Mouse (Mus musculus) liver, embryonic 11.5 days (tissue): ENCODE measurements around the gene Birc5. TPM values are rescaled to one million over a fixed set of nuclear protein-coding genes. Genes with fewer than 3 reads are reported as not detected.
"Not testable (repeated sequence)": the region's sequence is repeated elsewhere in the genome, so short reads cannot be mapped to it uniquely, and the experiment has no call there.

Source experiments
- ATAC-seq: fragments of 200-750 bp; cut with Nextera tagmentation; replicated peaks from 2 replicates; pipeline ENCODE4 v1.8.0; 2017; ENCODE audit warnings: moderate number of reproducible peaks, mild to moderate bottlenecking, moderate TSS enrichment, moderate library complexity; ENCODE audit not compliant: low FRiP score
- DNase-seq: peaks from one replicate; pipeline ENCODE4 v3.0.0-alpha.2; 2017; ENCODE audit warnings: low spot score
- H3K27ac ChIP-seq: fragments of 300-500 bp; sonication (generic); 2 replicates; pipeline ENCODE4 v1.5.1; 2014; ENCODE audit warnings: mild to moderate bottlenecking, low read depth, low read length, control low read depth
- H3K27me3 ChIP-seq: fragments of 300-500 bp; sonication (generic); replicated peaks from 2 replicates; pipeline ENCODE4 v1.6.1; 2014; ENCODE audit warnings: low read length, mixed read lengths; ENCODE audit not compliant: control insufficient read depth, insufficient read depth
- H3K36me3 ChIP-seq: fragments of 300-500 bp; sonication (generic); 2 replicates; pipeline ENCODE4 v1.6.1; 2014; ENCODE audit warnings: mild to moderate bottlenecking, low read length, moderate library complexity, mixed read lengths; ENCODE audit not compliant: control insufficient read depth, insufficient read depth
- H3K4me1 ChIP-seq: fragments of 300-500 bp; sonication (generic); replicated peaks from 2 replicates; pipeline ENCODE4 v1.6.1; 2014; ENCODE audit warnings: low read length, mixed read lengths; ENCODE audit not compliant: control insufficient read depth, insufficient read depth
- H3K4me2 ChIP-seq: fragments of 300-500 bp; sonication (generic); 2 replicates; pipeline ENCODE4 v1.6.1; 2014; ENCODE audit warnings: mild to moderate bottlenecking, control low read depth, moderate library complexity
- H3K4me3 ChIP-seq: fragments of 300-500 bp; sonication (generic); 2 replicates; pipeline ENCODE4 v1.5.1; 2014; ENCODE audit warnings: low read depth, low read length, control low read depth
- H3K9ac ChIP-seq: fragments of 300-500 bp; sonication (generic); 2 replicates; pipeline ENCODE4 v1.6.1; 2014; ENCODE audit warnings: low read depth, low read length, control low read depth
- H3K9me3 ChIP-seq: fragments of 300-500 bp; sonication (generic); 2 replicates; pipeline ENCODE4 v1.6.1; 2016; ENCODE audit warnings: low read length, inconsistent platforms, mixed read lengths; ENCODE audit not compliant: control insufficient read depth
- WGBS: fragments of 180-500 bp; shearing (Covaris S2); extraction: QIAGEN DNeasy Blood & Tissue Kit; methylation state at CpG from one replicate; pipeline ENCODE4 v1.1.7; 2014; 5-methylcytosine and 5-hydroxymethylcytosine counted together
- polyA plus RNA-seq: library from polyadenylated mRNA; unstranded; fragments of >200 nt; fragmentation: Nextera tagmentation; extraction: Ambion mirVana; gene quantifications from 2 replicates; pipeline ENCODE4 v1.2.1, GENCODE M21; 2014

Birc5 gene
- polyA plus RNA-seq, 1 experiment from 2014 or later, result 440 TPM

DNA sequence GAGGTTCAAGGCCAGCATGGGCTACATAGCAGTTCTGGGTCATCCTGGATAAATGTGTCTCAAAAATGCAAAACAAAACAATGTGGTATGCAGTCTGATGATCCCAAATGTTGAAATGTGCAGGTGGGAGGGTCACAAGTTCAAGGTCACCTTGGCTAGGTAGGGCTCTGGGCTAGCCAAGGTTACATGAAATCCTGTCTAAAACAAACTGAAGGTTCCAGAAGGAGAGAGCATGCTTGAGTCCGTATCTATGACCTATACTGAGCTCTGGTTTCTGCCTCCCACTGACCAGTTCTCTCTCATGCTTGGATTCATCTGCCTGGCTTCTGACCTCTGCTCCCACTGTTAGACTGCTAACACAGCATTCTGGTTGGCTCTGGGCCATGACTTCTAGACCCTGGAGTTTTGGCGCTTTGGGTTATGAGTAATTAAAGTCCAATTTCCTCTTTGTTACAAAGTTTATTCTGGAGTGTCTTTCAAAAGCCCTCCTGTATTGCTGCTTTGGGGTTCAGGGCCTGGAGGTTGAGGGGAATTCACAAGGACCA is 19.3 kb upstream of the Birc5 start:
- peak overlapping the region; percentile 18 for H3K4me2 ChIP-seq
- WGBS, result 63% methylated on average over 2 of the region's 2 CpGs

DNA sequence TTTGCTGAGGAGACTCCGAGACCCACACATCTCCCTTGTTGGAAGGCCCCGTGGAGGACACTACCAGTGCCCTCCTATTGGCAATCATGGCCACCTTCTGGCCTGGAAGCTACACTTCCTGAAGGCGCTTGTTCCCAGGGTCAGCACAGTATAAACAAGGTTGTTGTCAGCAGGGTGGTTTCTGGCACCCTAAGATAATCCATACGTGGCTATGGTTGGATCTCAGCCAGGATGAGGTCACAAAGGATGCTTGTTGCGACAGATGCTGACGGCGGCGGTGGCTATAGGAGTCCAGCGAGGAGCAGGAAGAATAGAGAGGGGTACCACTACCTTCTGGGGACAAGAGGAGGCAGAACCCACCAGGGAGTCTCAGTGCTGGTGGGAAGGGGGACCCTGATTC is 18.6 kb upstream of the Birc5 start:
- Histone ChIP-seq H3K4me1 (peaks cover 63% of the 10 kb centered on the region), H3K27ac (peak overlapping the region; percentile 87; the same call in 1 of the 2 replicates), H3K4me2 (no peak overlapping the region), H3K4me3 (no peak overlapping the region), H3K9me3 (no peaks in the 10 kb centered on the region), H3K9ac (no peak overlapping the region), H3K36me3 (no peaks in the 10 kb centered on the region), H3K27me3 (no peaks in the 10 kb centered on the region)
- ATAC-seq (no peak), DNase-seq (no peak)
- 66% methylated on average over 9 of the region's 9 CpGs for WGBS

More for the DNA sequence above, 19.3 kb upstream of the Birc5 start:
- H3K9ac ChIP-seq, result no peak overlapping the region
- peaks cover 61% of the 10 kb centered on the region for H3K4me1 ChIP-seq
- H3K27ac ChIP-seq, result peak overlapping the region; percentile 87
- no peak overlapping the region for H3K4me3 ChIP-seq
- ATAC-seq (no peak), DNase-seq (no peak)
- no peaks in the 10 kb centered on the region for H3K9me3 ChIP-seq
- H3K36me3 ChIP-seq, result no peaks in the 10 kb centered on the region
- no peaks in the 10 kb centered on the region for H3K27me3 ChIP-seq

DNA sequence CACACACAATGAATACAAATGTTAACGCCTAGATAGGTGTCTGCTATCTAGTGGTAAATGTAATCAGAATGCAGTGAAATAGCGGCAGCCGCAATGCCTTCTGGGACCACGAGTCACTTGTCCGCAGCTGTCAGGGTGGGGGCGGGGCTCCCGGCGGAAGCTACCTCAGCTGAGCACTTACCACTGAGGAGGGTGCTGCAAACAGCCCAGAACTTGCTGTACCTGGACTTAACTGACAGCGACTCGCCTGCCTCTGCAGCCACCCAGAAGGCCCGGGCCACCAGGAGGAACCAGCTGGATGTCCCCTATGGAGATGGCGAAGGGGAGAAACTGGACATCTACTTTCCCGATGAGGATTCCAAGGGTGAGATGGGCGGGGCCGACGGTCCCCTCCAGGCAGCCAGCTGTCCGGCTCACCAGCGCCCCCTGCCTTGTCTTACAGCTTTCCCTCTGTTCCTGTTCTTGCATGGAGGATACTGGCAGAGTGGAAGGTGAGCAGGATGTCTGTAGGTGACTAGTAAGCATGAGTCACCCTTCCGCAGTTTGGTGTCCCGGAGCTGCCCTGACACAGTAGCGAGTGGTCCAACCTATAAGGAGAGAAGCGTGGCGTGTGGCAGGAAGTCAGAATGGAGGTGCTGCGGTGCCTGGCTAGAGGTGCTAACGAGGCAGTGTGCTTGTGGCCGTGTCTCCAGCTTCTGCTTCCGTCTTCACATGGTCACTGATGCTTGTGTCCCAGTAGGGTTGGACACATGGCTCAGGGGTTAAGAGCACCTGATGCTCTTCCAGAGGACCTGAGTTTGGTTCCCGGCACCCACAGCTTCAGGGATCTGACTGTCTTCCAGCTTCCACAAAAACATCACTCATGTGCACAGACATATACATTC is 16.7 kb upstream of the Birc5 start:
- H3K27me3 ChIP-seq, result no peaks in the 10 kb centered on the region
- no peaks in the 10 kb centered on the region for H3K9me3 ChIP-seq
- H3K27ac ChIP-seq, result peak overlapping the region; percentile 35; the same call in 1 of the 2 replicates
- peak overlapping the region; percentile 67 for H3K4me2 ChIP-seq
- DNase-seq (peak; percentile 88), ATAC-seq (peak; percentile 78)
- peak overlapping the region; percentile 44 for H3K9ac ChIP-seq
- H3K4me3 ChIP-seq, result peak overlapping the region; percentile 42
- peaks cover 58% of the 10 kb centered on the region for H3K4me1 ChIP-seq
- no peaks in the 10 kb centered on the region for H3K36me3 ChIP-seq
- WGBS, result 14% methylated on average over 28 of the region's 28 CpGs

DNA sequence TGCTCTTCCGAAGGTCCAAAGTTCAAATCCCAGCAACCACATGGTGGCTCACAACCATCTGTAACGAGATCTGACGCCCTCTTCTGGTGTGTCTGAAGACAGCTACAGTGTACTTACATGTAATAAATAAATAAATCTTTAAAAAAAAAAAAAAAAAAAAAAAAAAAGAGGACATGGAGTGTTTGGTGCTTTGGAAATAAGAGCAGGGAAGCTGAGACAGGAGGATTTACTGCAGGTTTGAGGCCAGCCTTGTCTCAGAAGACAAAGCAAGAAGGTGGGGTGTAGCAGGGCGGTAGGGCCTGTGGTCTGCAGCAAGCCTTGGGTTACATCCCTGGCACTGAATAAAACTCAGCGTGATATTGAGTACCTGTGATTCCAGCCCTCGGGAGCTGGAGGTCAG is 15.5 kb upstream of the Birc5 start:
- WGBS, result 86% methylated on average over 4 of the region's 6 CpGs
- DNase-seq, result not testable (repeated sequence)

DNA sequence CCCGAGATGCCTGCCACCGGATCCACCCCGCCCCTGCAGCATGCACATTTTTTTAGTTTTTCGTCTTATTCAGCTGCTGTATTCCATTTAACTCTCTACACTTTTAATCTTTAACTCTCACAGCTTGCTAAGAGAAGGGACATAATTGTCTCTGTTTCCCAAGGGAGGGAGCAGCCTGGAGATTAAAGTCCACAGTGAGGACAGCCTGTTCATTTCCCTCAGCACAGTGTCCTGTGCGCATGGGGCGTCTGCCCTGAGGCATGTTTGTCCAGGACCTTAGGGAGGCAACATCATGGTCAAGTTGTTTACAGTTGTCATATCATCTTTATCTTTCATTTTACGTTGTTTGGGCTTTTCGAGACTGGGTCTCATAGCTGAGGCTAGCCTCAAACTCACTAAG is 15.0 kb upstream of the Birc5 start:
- Histone ChIP-seq H3K27me3 (no peaks in the 10 kb centered on the region), H3K9ac (no peak overlapping the region), H3K4me1 (peaks cover 54% of the 10 kb centered on the region), H3K4me3 (no peak overlapping the region), H3K9me3 (no peaks in the 10 kb centered on the region), H3K36me3 (no peaks in the 10 kb centered on the region), H3K4me2 (no peak overlapping the region), H3K27ac (no peak overlapping the region)
- 81% methylated on average over 8 of the region's 8 CpGs for WGBS
- DNase-seq (no peak), ATAC-seq (no peak)

More for the DNA sequence above, 15.5 kb upstream of the Birc5 start:
- H3K4me2 ChIP-seq, H3K27ac ChIP-seq, H3K4me3 ChIP-seq, H3K27me3 ChIP-seq, H3K36me3 ChIP-seq, H3K9ac ChIP-seq, H3K9me3 ChIP-seq, ATAC-seq: not testable (repeated sequence)
- H3K4me1 ChIP-seq, result peaks cover 55% of the 10 kb centered on the region

DNA sequence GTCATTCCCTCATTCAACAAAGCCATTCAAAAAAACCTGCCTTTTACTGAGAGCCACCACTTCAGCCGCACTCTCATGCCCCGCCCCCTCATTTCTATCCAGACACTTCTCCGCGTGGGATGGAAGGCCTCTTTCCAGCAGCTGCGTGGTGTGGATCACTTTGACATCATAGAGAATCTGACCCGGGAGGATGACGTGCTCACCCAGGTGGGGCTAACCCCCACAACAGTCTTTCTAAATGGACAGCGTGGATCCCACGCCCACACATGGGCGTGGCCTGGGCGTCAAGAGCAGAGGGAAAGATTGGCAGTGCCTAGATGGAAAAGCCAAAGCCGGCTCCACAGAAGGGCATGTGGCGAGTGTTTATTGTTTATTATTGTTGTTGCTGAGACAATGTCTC is 12.7 kb upstream of the Birc5 start:
- H3K4me2 ChIP-seq, result peak overlapping the region; percentile 52
- H3K27ac ChIP-seq, result no peak overlapping the region
- no peaks in the 10 kb centered on the region for H3K36me3 ChIP-seq
- H3K4me3 ChIP-seq, result no peak overlapping the region
- H3K4me1 ChIP-seq, result peaks cover 46% of the 10 kb centered on the region
- H3K27me3 ChIP-seq, result no peaks in the 10 kb centered on the region
- no peak overlapping the region for H3K9ac ChIP-seq
- no peak for DNase-seq
- 21% methylated on average over 13 of the region's 13 CpGs for WGBS
- ATAC-seq, result no peak
- no peaks in the 10 kb centered on the region for H3K9me3 ChIP-seq

DNA sequence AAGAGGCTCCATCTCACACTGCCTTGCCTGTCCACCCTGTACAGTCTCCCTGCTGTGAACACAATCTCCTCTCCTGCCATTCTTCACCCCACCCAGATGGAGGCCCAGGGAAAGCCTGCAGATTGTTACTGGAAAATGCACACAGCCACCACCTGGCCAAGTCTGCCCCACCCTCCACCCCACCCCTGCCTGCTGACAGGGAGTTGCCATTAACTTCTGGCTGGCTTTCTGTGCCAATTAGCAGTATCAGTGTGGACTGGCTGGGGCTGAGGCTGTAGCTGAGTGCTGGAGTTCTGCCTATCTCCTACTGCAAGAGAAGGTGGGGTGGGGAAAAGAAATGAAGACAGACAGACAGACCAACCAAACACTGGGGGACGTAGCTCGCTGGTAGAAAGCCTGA is 10.5 kb upstream of the Birc5 start:
- Histone ChIP-seq H3K27ac (peak overlapping the region; percentile 91), H3K36me3 (no peaks in the 10 kb centered on the region), H3K27me3 (no peaks in the 10 kb centered on the region), H3K4me1 (peaks cover 38% of the 10 kb centered on the region), H3K4me3 (0 out of 2 replicates have a peak overlapping the region, but pooled peaks have one; percentile 4), H3K9me3 (no peaks in the 10 kb centered on the region), H3K4me2 (peak overlapping the region; percentile 50), H3K9ac (peak overlapping the region; percentile 23; the same call in 1 of the 2 replicates)
- ATAC-seq, result peak; percentile 97
- WGBS, result 51% methylated on average over 2 of the region's 2 CpGs
- peak; percentile 58 for DNase-seq

DNA sequence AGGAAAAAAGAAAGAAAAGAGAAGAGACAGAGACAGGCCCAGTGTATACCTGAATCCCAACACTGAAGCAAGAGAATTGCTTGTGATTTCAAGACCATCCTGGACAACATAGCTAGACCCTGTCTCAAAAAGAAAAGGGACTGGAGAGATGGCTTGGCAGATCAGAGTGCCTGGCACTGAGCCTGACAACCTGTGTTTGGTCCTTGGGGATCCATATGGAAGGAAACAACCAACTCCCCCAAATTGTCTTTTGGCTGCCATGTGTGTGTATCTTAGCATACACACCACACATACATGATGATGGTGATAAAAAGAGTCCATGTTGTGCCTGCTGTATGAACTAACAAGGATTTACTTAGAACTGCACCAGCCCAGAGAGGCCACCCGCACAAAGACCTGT is 10.0 kb upstream of the Birc5 start:
- peak overlapping the region; percentile 47 for H3K4me2 ChIP-seq
- H3K9me3 ChIP-seq, result no peaks in the 10 kb centered on the region
- peak overlapping the region; percentile 91 for H3K27ac ChIP-seq
- peaks cover 38% of the 10 kb centered on the region for H3K4me1 ChIP-seq
- H3K36me3 ChIP-seq, result no peaks in the 10 kb centered on the region
- WGBS, result 73% methylated on average over 1 of the region's 1 CpGs
- H3K27me3 ChIP-seq, result no peaks in the 10 kb centered on the region
- peak overlapping the region; percentile 23; the same call in 1 of the 2 replicates for H3K9ac ChIP-seq
- no peak overlapping the region for H3K4me3 ChIP-seq
- no peak for DNase-seq
- no peak; the same call in 1 of the 2 replicates for ATAC-seq
